Mouse (Mus musculus): ENCODE measurements around the gene Mmp23. TPM values are rescaled to one million over a fixed set of nuclear protein-coding genes. Genes with fewer than 3 reads are reported as not detected.
"Not testable (repeated sequence)": the region's sequence is repeated elsewhere in the genome, so short reads cannot be mapped to it uniquely, and the experiment has no call there.

Mmp23 gene
- total RNA-seq, 2 experiments from 2014 or later: not detected

DNA sequence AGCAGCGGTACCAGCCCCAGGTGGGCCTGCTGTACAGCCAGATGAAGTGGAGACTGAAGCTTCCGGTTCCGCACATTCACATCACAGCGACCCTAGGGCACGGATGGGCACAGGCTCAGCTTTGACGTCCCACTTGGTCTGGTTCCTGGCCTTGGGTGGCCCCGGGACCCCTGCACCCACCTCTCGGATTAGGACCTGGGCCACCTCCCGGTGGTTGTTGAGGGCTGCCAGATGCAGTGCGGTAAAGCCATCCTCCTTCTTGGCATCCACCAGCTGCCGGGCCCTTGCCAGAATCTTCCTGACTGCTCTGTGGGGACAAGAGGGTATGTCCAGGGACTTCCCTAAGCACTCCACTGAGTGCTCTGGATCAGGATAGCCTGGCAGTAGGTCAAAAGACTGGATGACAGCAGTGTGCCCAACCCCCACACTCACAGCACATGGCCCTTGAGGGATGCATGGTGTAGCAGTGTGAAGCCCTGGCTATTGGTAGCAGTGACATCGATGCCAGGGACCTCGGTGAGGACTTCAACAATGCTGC, 3.1 kb upstream of the Mmp23 start:
- no peak for ATAC-seq (replicated peaks; ENCODE audit: low FRiP score, poor library complexity, severe bottlenecking)

DNA sequence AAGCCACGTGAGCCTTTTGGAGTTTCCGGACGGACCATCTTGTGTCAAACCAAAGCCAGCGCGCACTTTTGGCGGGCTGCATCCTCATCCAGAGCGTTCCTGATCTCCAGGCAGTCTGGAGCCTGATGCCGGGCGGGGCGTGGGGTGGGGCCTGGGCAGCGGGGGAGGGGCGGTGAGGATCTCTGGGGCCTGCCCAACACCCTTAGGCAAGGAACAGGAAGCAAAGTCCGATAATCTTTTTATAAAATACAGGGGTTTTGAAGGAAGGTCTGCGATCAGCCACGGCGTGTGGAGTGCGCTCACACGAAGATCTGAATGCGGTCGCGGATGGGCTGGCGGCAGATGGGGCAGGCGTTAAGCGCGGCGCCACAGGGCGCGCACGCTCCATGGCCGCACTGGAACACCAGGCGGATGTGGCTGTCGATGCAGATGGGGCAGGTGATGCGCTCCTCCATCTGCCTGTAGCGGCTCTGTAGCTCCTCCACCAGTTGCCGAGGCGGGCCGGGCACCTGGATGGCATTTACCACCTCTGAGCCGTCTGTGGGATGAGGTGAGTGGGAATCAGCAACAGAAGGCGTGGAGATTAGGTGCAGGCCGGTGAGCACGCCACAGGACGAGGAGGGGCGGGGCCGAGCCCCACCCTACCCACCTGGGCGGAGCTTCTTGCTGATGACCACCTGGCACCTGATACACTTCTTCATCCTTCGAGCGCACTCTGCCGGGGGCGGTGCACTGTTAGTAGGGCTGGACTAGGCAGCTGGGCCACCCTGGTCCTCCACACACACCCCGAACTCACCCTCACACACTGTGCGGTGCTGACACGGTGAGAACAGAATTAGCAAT, 1.5 kb upstream of the Mmp23 start:
- no peak for ATAC-seq (replicated peaks; ENCODE audit: low FRiP score, poor library complexity, severe bottlenecking)

DNA sequence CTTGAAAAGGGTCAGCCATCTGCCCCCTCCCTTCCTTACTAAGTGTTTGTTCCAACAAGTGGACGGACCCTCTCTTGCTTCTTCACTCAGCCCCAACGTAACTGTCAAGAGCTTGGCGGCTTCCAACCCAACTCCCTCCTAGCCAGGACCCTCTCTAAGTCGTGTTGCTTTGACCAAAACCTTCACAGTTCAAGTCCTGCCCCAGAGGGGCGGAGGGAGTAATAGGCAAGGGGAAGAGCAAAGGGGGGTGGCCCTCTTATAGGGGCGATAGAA, 935 bp upstream of the Mmp23 start:
- ATAC-seq (replicated peaks; ENCODE audit: low FRiP score, poor library complexity, severe bottlenecking): no peak

DNA sequence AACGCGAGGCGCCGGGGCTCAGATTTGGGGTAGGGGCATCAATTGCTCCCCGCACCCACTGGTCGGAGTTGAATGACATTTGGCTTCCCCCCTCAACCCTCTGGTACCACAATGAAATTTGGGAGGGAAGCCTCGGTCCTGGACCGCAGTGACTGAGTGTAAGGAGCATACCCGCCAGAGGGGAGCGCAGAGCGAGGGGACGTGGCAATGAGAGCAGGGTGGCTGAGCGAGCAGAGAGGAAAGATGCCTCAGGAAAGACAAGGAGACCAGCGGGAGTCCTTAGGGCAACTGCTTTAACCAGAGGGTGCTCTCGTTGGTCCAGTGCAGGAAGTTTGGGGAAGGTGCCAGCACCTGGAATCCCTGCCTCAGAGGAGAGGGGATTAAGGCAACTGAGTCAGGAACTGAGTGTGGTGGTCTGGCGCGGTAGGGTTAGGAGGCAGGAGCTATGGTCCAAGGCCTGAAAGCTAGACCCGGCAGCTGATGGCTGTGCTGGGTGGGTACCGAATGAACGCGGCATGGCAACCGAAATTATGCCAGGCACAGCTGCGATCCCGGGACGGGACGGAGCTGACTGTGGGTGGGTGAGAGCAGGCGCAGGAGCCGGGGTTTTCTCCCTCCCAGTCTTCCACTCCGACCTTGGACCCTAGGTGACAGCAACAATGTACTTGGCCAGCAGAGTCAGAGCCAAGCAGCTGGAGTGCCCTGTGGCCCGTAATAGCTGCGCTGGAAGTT, 433 bp upstream of the Mmp23 start:
- ATAC-seq (replicated peaks; ENCODE audit: low FRiP score, poor library complexity, severe bottlenecking): no peak

- no peak for ATAC-seq (replicated peaks; ENCODE audit: low FRiP score, poor library complexity, severe bottlenecking)
These were observed 700 bp downstream of the Mmp23 start for GRCm38 (mm10) chr4:155652283-155653085.

GRCm38 (mm10) chr4:155651553-155652269, 1.5 kb downstream of the Mmp23 start:
- ATAC-seq (replicated peaks; ENCODE audit: low FRiP score, poor library complexity, severe bottlenecking): no peak

GRCm38 (mm10) chr4:155649355-155649754, 3.8 kb downstream of the Mmp23 start:
- ATAC-seq (replicated peaks; ENCODE audit: low FRiP score, poor library complexity, severe bottlenecking): no peak

- no peak for ATAC-seq (replicated peaks; ENCODE audit: low FRiP score, poor library complexity, severe bottlenecking)
These were observed 7.5 kb downstream of the Mmp23 start for GRCm38 (mm10) chr4:155645721-155646120.

DNA sequence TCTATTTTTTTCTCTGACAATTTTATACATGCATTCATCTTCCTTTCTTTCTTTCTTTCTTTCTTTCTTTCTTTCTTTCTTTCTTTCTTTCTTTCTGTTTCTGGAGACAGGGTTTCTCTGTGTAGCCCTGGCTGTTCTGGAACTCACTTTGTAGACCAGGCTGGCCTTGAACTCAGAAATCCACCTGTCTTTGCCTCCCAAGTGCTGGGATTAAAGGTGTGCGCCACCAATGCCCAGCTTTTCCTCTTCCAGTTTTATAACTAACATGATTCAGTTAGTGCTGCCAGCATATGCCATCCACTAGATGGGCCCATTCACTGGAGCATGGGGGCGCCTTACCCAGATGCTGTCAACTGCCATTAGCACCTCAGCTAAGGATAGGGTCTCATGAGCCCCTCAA, 7.9 kb downstream of the Mmp23 start, which contains the start of gene Gm10563:
Gm10563 (minus strand) TSS at position 101 of the 400 bp plus-strand sequence.
- not testable (repeated sequence) for ATAC-seq (replicated peaks; ENCODE audit: low FRiP score, poor library complexity, severe bottlenecking)

- no peak for ATAC-seq (replicated peaks; ENCODE audit: low FRiP score, poor library complexity, severe bottlenecking)
These were observed 9.7 kb downstream of the Mmp23 start for GRCm38 (mm10) chr4:155643531-155643930.

DNA sequence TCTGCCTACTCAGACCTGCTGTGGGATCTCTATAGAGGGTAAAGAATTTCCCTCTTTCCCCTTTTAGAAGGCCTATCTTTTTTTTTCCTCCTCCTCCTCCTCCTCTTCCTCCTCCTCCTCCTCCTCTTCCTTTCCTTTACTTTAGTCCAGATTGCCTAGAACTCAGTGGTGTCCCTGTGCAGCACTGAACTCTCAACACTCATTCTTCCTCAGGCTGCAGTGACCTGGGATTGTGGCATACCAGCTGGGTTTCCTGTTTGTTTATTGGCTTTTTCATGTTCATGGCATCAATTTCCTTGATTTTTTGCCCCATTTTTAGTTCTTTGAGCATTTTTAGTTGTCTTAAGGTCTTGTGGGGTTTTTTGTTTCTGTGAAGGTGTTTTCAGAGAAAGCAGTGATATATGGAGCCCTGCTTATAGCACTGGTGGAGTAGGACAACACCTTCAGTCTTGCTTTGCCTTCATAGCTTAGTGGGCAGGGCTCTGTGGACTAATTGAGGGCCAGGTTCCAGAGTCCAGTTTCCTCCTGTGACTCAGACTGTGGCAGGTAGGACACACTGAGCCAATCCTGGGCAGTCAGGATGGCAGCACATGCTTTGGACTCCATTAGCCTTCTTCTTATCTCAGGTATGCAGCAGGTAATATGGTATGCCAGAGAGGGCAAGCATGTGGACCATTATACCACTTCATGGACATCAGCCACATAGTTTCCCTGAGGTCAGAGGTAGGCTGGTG, 17.3 kb downstream of the Mmp23 start:
- no peak for ATAC-seq (replicated peaks; ENCODE audit: low FRiP score, poor library complexity, severe bottlenecking)

- no peak for ATAC-seq (replicated peaks; ENCODE audit: low FRiP score, poor library complexity, severe bottlenecking)
These were observed 22.9 kb downstream of the Mmp23 start for GRCm38 (mm10) chr4:155630267-155630666.

- ATAC-seq (replicated peaks; ENCODE audit: low FRiP score, poor library complexity, severe bottlenecking): peak; percentile 97
These were observed 28.6 kb downstream of the Mmp23 start, which contains the start of gene Cdk11b for GRCm38 (mm10) chr4:155624338-155625291. Gene Cdk11b, plus strand, starts transcription at chr4:155624854.

- ATAC-seq (replicated peaks; ENCODE audit: low FRiP score, poor library complexity, severe bottlenecking): 0 out of 2 replicates have a peak, but pooled peaks have one; percentile 55
These were observed 34.9 kb downstream of the Mmp23 start for GRCm38 (mm10) chr4:155618321-155618720.

DNA sequence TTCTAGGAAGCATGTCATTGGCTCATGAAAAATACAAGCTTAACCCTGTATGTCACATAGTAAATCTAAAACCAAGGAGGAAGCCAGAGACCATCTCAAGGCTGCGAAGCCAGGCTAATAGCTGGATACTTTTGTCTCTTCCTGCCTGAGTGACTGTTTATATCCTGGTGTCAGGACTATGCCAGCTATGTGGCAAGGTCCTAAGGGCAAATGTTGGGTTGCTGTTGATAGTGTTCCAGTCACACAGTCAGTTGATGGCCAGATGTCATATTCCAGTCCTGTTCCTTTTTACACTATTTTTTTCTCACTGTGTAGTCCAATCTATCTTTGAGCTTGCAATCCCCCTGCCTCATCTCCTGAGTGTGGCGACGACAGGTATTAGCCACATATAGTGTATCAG, 39.9 kb downstream of the Mmp23 start:
- no peak for ATAC-seq (replicated peaks; ENCODE audit: low FRiP score, poor library complexity, severe bottlenecking)

GRCm38 (mm10) chr4:155611860-155612259, 41.3 kb downstream of the Mmp23 start:
- ATAC-seq (replicated peaks; ENCODE audit: low FRiP score, poor library complexity, severe bottlenecking): no peak

- no peak for ATAC-seq (replicated peaks; ENCODE audit: low FRiP score, poor library complexity, severe bottlenecking)
These were observed 46.4 kb downstream of the Mmp23 start for GRCm38 (mm10) chr4:155606825-155607224.

- ATAC-seq (replicated peaks; ENCODE audit: low FRiP score, poor library complexity, severe bottlenecking): no peak
These were observed 48.1 kb downstream of the Mmp23 start for GRCm38 (mm10) chr4:155605132-155605531.
